In genomic region chr4:134925206-134925605, GRCm38 (mm10) we compare ENCODE assay signal across 8 mouse cellular contexts. TPM values are rescaled to one million over a fixed set of nuclear protein-coding genes. Genes with fewer than 3 reads are reported as not detected.
DNase-seq lines count a peak whose midpoint lies in the region; ATAC-seq lines count a peak whose summit lies in the region.

No protein-coding gene starts in this region.

- H3K4me1 ChIP-seq in embryonic facial prominence, embryonic 12.5 days = peaks cover 12% of the 10 kb centered on the region
- H3K4me1 ChIP-seq in hindbrain, embryonic 11.5 days (replicated peaks; ENCODE audit: control insufficient read depth, insufficient read depth, low read length) = peaks cover 3% of the 10 kb centered on the region; the same call in 1 of the 2 replicates
- H3K4me1 ChIP-seq in liver, embryonic 12.5 days = peaks cover 67% of the 10 kb centered on the region

- H3K27me3 ChIP-seq in embryonic facial prominence, embryonic 12.5 days = no peaks in the 10 kb centered on the region
- no peaks in the 10 kb centered on the region for H3K27me3 ChIP-seq in hindbrain, embryonic 11.5 days (ENCODE audit: control insufficient read depth, insufficient read depth, low read length)
- H3K27me3 ChIP-seq in liver, embryonic 12.5 days (replicated peaks) = no peaks in the 10 kb centered on the region

- H3K27ac ChIP-seq in embryonic facial prominence, embryonic 12.5 days = no peak overlapping the region
- H3K27ac ChIP-seq in hindbrain, embryonic 11.5 days (ENCODE audit: low read depth, low read length) = no peak overlapping the region
- peak overlapping the region; percentile 68 for H3K27ac ChIP-seq in liver, embryonic 12.5 days

- peak; percentile 95 for DNase-seq in heart, adult 11 months
- no peak for DNase-seq in heart, adult 9 months (ENCODE audit: low spot score in 2 of 2)
- DNase-seq in hindbrain, embryonic 11.5 days (ENCODE audit: low spot score) = no peak
- DNase-seq in layer of hippocampus, adult 11-12 months (ENCODE audit: low spot score) = no peak
- no peak for DNase-seq in layer of hippocampus, postnatal 36 days
- DNase-seq in testis, postnatal 10 days (ENCODE audit: low spot score) = no peak

- H3K36me3 ChIP-seq in embryonic facial prominence, embryonic 12.5 days = peaks cover 30% of the 10 kb centered on the region
- peaks cover 4% of the 10 kb centered on the region; the same call in 1 of the 2 replicates for H3K36me3 ChIP-seq in hindbrain, embryonic 11.5 days (ENCODE audit: control insufficient read depth, insufficient read depth, low read length)
- peaks cover 58% of the 10 kb centered on the region for H3K36me3 ChIP-seq in liver, embryonic 12.5 days

- ATAC-seq in embryonic facial prominence, embryonic 12.5 days (ENCODE audit: insufficient number of reproducible peaks, insufficient read depth, low FRiP score, low TSS enrichment) = no peak
- ATAC-seq in hindbrain, embryonic 11.5 days (ENCODE audit: low FRiP score) = no peak
- no peak for ATAC-seq in liver, embryonic 12.5 days

- H3K9me3 ChIP-seq in embryonic facial prominence, embryonic 12.5 days = no peaks in the 10 kb centered on the region
- no peaks in the 10 kb centered on the region for H3K9me3 ChIP-seq in hindbrain, embryonic 11.5 days (ENCODE audit: control insufficient read depth, low read length)
- no peaks in the 10 kb centered on the region for H3K9me3 ChIP-seq in liver, embryonic 12.5 days (replicated peaks)

- 74% methylated on average over 8 of the region's 8 CpGs for WGBS in embryonic facial prominence, embryonic 12.5 days
- 90% methylated on average over 8 of the region's 8 CpGs for WGBS in hindbrain, embryonic 11.5 days
- WGBS in liver, embryonic 12.5 days (ENCODE audit: insufficient replicate concordance) = 65% methylated on average over 8 of the region's 8 CpGs

- H3K4me2 ChIP-seq in embryonic facial prominence, embryonic 12.5 days (replicated peaks) = peak overlapping the region; percentile 71
- H3K4me2 ChIP-seq in hindbrain, embryonic 11.5 days (replicated peaks; ENCODE audit: low read depth, low read length) = peak overlapping the region; percentile 84; the same call in 1 of the 2 replicates
- H3K4me2 ChIP-seq in liver, embryonic 12.5 days = peak overlapping the region; percentile 82

- H3K4me3 ChIP-seq in embryonic facial prominence, embryonic 12.5 days = peak overlapping the region; percentile 100
- H3K4me3 ChIP-seq in hindbrain, embryonic 11.5 days (ENCODE audit: low read depth, low read length) = peak overlapping the region; percentile 97; the same call in 1 of the 2 replicates
- peak overlapping the region; percentile 100 for H3K4me3 ChIP-seq in liver, embryonic 12.5 days

- no peak overlapping the region for H3K9ac ChIP-seq in embryonic facial prominence, embryonic 12.5 days
- no peak overlapping the region for H3K9ac ChIP-seq in hindbrain, embryonic 11.5 days (ENCODE audit: low read depth, low read length)
- peak overlapping the region; percentile 100 for H3K9ac ChIP-seq in liver, embryonic 12.5 days

RNA-seq across cellular contexts. Expression of gene Rsrp1, which starts 1.8 kb away (rescaled TPM):
- polyA plus RNA-seq in embryonic facial prominence, embryonic 12.5 days (2016; fragmentation: Nextera tagmentation; extraction: Ambion mirVana) = 496 and 536 TPM in 2 replicates
- 382 and 434 TPM in 2 replicates for polyA plus RNA-seq in hindbrain, embryonic 11.5 days (2014; fragmentation: Nextera tagmentation; extraction: Ambion mirVana)
- polyA plus RNA-seq in liver, embryonic 12.5 days (2016; fragmentation: Nextera tagmentation; extraction: Ambion mirVana) = 310 and 322 TPM in 2 replicates
- 100 to 1,000 TPM; 238 to 257 TPM for total RNA-seq in layer of hippocampus, postnatal 36 days (2021)

RNA-seq across cellular contexts. Expression of gene Syf2, which starts 5.5 kb away (rescaled TPM):
- 75.3 and 77.2 TPM in 2 replicates for polyA plus RNA-seq in embryonic facial prominence, embryonic 12.5 days (2016; fragmentation: Nextera tagmentation; extraction: Ambion mirVana)
- 77.6 and 80.3 TPM in 2 replicates for polyA plus RNA-seq in hindbrain, embryonic 11.5 days (2014; fragmentation: Nextera tagmentation; extraction: Ambion mirVana)
- 70.8 and 72.8 TPM in 2 replicates for polyA plus RNA-seq in liver, embryonic 12.5 days (2016; fragmentation: Nextera tagmentation; extraction: Ambion mirVana)
- 10 to 100 TPM; 48.1 to 51.9 TPM for total RNA-seq in layer of hippocampus, postnatal 36 days (2021)

RNA-seq across cellular contexts. Expression of gene Tmem50a, which starts 10.4 kb away (rescaled TPM):
- 160 and 161 TPM in 2 replicates for polyA plus RNA-seq in embryonic facial prominence, embryonic 12.5 days (2016; fragmentation: Nextera tagmentation; extraction: Ambion mirVana)
- 153 and 167 TPM in 2 replicates for polyA plus RNA-seq in hindbrain, embryonic 11.5 days (2014; fragmentation: Nextera tagmentation; extraction: Ambion mirVana)
- 94.2 and 94.9 TPM in 2 replicates for polyA plus RNA-seq in liver, embryonic 12.5 days (2016; fragmentation: Nextera tagmentation; extraction: Ambion mirVana)
- total RNA-seq in layer of hippocampus, postnatal 36 days (2021) = 100 to 1,000 TPM; 103 to 115 TPM
